Mouse (Mus musculus): ENCODE data around the gene Trpm6. TPM values are rescaled to one million over a fixed set of nuclear protein-coding genes. Genes with fewer than 3 reads are reported as not detected.

The Trpm6 gene
- polyA plus RNA-seq (2012; ENCODE audit: low replicate concordance) = 0.02 TPM in 1 of 2 replicates, not detected in the other

DNA sequence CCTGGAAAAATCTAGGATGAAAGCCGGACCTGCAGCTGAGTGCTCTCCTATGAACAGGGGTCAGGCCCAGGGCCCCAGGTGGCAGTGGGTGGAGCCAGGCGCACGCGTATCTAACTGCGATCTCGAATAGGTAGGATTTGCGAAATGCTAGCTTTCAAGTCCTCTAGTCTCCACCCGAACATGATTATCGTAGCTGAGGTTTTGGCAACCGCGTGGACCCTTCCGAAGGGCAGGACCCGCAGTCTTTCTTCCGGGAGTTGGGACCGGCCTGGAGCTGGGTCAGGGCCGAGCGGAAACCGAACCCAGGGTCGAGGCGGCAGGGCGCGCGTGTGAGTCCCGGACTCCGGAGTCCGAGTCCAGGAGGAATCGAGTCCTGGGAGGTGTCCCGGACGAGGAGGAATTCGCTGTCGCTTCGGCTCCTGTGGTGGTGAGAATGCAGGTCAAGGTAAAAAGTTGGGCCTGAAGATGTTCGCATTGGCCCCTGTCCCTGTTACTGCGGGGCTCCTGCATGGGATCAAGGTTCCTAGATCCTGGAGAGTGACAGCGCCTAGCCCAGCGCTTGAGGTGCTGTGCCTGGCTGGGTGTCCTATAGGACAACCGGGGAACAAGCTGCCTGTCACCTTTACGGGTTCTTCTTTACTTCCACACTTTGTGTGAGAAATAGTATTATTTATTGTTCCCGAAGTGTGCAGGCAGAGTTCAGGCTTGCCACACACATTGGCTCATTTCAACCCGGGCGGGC is at the start of gene Trpm6:
TSS of gene Trpm6 (plus strand) at position 386 of the 742 bp plus-strand sequence.

DNA sequence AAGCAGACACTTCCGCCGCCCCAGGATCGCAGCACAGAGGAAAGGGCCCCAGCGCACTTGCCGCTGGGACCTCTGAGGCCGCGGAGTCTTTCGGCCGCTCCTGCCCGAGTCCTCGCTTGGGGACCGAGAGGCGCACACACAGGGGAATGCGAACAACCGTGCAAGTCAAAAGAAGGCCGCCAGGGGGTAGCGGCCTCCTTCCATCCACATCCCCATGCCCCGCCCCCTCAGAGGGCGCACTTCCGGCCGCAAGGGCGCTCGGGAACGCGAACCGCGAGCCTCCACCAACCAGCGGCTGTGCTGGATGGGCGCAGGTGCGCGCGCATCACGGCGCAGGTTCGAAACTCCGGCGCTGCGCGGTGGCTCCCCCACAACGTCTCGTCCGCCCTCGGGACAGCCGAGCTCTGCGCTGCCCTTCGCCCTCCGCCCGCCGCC is 36.9 kb upstream of the Trpm6 start, which contains the start of gene D030056L22Rik:
TSS of gene D030056L22Rik (plus strand) at position 328 of the 435 bp plus-strand sequence.

Other genes with a start within 250 kb of the Trpm6 start
- gene Ostf1, start 118.2 kb upstream of the Trpm6 start, polyA plus RNA-seq (2012; ENCODE audit: low replicate concordance) = 556 and 1,252 TPM in 2 replicates
- 0.98 and 2.0 TPM in 2 replicates for gene Nmrk1, start 118.0 kb upstream of the Trpm6 start, polyA plus RNA-seq (2012; ENCODE audit: low replicate concordance)
- gene Carnmt1, start 79.2 kb upstream of the Trpm6 start, polyA plus RNA-seq (2012; ENCODE audit: low replicate concordance) = 2.0 and 2.5 TPM in 2 replicates
- gene D030056L22Rik, start 36.8 kb upstream of the Trpm6 start, polyA plus RNA-seq (2012; ENCODE audit: low replicate concordance) = 7.4 and 12.2 TPM in 2 replicates

Data from hematopoietic multipotent progenitor cell, adult 10-12 weeks (in vitro differentiated cells).